Mouse (Mus musculus) ES-E14 (cell line): Measurements from ENCODE around the gene Foxp4.
A peak's percentile ranks its signal among the peaks of the same experiment; 100 is the strongest.

Experiments
- CHD2 ChIP-seq: IDR thresholded peaks from 2 replicates; pipeline ENCODE4 v1.6.1; 2014; ENCODE audit warnings: mild to moderate bottlenecking, low read depth, low read length, inconsistent platforms
- HCFC1 ChIP-seq: IDR thresholded peaks from 2 replicates; pipeline ENCODE4 v1.6.1; 2012; ENCODE audit warnings: low read length, inconsistent platforms, borderline replicate concordance; ENCODE audit not compliant: insufficient read depth
- ZC3H11A ChIP-seq: IDR thresholded peaks from 2 replicates; pipeline ENCODE4 v1.6.1; 2012; ENCODE audit warnings: low read depth, mild to moderate bottlenecking, inconsistent platforms, low read length, borderline replicate concordance
- ZNF384 ChIP-seq: IDR thresholded peaks from 2 replicates; pipeline ENCODE4 v1.6.1; 2012; ENCODE audit warnings: low read depth, low read length, inconsistent platforms

DNA sequence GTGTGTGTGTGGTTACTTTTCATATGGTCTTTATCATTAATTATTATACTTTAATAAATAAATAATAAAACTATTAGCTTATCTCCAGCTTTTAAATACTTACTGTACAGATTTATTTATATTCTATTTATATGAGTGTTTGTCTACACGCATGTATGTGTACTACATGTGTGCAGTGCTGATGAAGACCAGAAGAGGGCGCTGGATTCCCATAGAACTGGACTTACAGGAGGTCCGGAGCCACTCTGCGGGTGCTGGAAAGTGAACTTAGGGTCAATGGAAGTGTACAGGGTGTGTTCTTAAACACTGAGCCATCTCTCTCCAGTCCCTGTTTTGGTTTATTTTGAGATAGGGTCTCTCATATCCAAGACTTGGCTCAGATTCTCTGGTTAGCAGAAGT, 68.9 kb downstream of the Foxp4 start:
- TF ChIP-seq CHD2 (no peak), ZNF384 (no peak), HCFC1 (no peak), ZC3H11A (0 out of 2 replicates have a peak, but pooled peaks have one; percentile 16)
